Comparison of ENCODE assay signal across 10 mouse cellular contexts in genomic region chr4:155837404-155838010, GRCm38 (mm10). TPM values are rescaled to one million over a fixed set of nuclear protein-coding genes. Genes with fewer than 3 reads are reported as not detected.
DNase-seq lines count a peak whose midpoint lies in the region; ATAC-seq and TF ChIP-seq lines count a peak whose summit lies in the region.
"Had no signal": no experiment of that assay in that cellular context is flagged by ENCODE, and none has a peak within 500 bp of the region (broad histone marks: within the 10 kb centered on the region; RNA-seq: fewer than 3 reads in every experiment).

No protein-coding gene starts in this region.

- ATAC-seq in lung, embryonic 15.5 days (ENCODE audit: borderline replicate concordance, extremely low read depth, low FRiP score, low TSS enrichment), result no peak
- ATAC-seq in hindbrain, embryonic 14.5 days (ENCODE audit: low FRiP score), result no peak
- ATAC-seq in midbrain, embryonic 16.5 days, result no peak

- peak overlapping the region; percentile 86 for H3K4me2 ChIP-seq in lung, embryonic 15.5 days
- H3K4me2 ChIP-seq in hindbrain, embryonic 14.5 days (replicated peaks), result no peak overlapping the region
- no peak overlapping the region for H3K4me2 ChIP-seq in midbrain, embryonic 16.5 days (ENCODE audit: low read length)
- H3K4me2 ChIP-seq: embryonic facial prominence, embryonic 12.5 days; limb, embryonic 12.5 days had no signal

- intact Hi-C loops in left cerebral cortex, postnatal 36 days (cut with DNase I), result no loop called here

- H3K36me3 ChIP-seq in lung, embryonic 15.5 days, result peaks cover 8% of the 10 kb centered on the region
- H3K36me3 ChIP-seq in hindbrain, embryonic 14.5 days (replicated peaks; ENCODE audit: control insufficient read depth, insufficient read depth), result peaks cover 8% of the 10 kb centered on the region; the same call in 1 of the 2 replicates
- H3K36me3 ChIP-seq in midbrain, embryonic 16.5 days (ENCODE audit: control insufficient read depth, insufficient read depth, low read length), result no peaks in the 10 kb centered on the region

- no peak overlapping the region for H3K4me3 ChIP-seq in embryonic fibroblast, embryonic 13.5 days (ENCODE audit: insufficient read depth, low read length)
- peak overlapping the region; percentile 11; the same call in 1 of the 2 replicates for H3K4me3 ChIP-seq in lung, embryonic 15.5 days
- no peak overlapping the region for H3K4me3 ChIP-seq in hindbrain, embryonic 14.5 days (replicated peaks; ENCODE audit: low read length)
- H3K4me3 ChIP-seq in midbrain, embryonic 16.5 days (ENCODE audit: low read depth, low read length), result no peak overlapping the region
- H3K4me3 ChIP-seq: embryonic facial prominence, embryonic 12.5 days; limb, embryonic 12.5 days had no signal

- TF ChIP-seq CTCF in embryonic fibroblast, embryonic 13.5 days (IDR thresholded peaks at IDR 0.05; ENCODE audit: borderline replicate concordance, insufficient read depth, low read length), result no peak

- H3K27me3 ChIP-seq in lung, embryonic 15.5 days, result no peaks in the 10 kb centered on the region
- peaks cover 9% of the 10 kb centered on the region; the same call in 1 of the 2 replicates for H3K27me3 ChIP-seq in hindbrain, embryonic 14.5 days (ENCODE audit: control insufficient read depth, insufficient read depth, low read length)
- peaks cover 14% of the 10 kb centered on the region for H3K27me3 ChIP-seq in midbrain, embryonic 16.5 days (ENCODE audit: control insufficient read depth, insufficient read depth, low read depth, low read length)
- H3K27me3 ChIP-seq: embryonic facial prominence, embryonic 12.5 days had no signal

- TF ChIP-seq POLR2A in embryonic fibroblast, embryonic 13.5 days (IDR thresholded peaks at IDR 0.05; ENCODE audit: low read depth, low read length), result no peak; the same call in 1 of the 2 replicates

- H3K4me1 ChIP-seq in embryonic fibroblast, embryonic 13.5 days (ENCODE audit: control insufficient read depth, insufficient read depth, low read length), result peaks cover 13% of the 10 kb centered on the region
- peaks cover 65% of the 10 kb centered on the region for H3K4me1 ChIP-seq in lung, embryonic 15.5 days
- H3K4me1 ChIP-seq in hindbrain, embryonic 14.5 days (replicated peaks; ENCODE audit: control insufficient read depth, insufficient read depth, low read length), result peaks cover 20% of the 10 kb centered on the region
- peaks cover 19% of the 10 kb centered on the region for H3K4me1 ChIP-seq in midbrain, embryonic 16.5 days (ENCODE audit: control insufficient read depth, insufficient read depth, low read length)

- 39% methylated on average over 11 of the region's 11 CpGs for WGBS in lung, embryonic 15.5 days
- 81% methylated on average over 11 of the region's 11 CpGs for WGBS in hindbrain, embryonic 14.5 days
- 80% methylated on average over 11 of the region's 11 CpGs for WGBS in midbrain, embryonic 16.5 days

- DNase-seq in 416B (ENCODE audit: low read depth), result peak; percentile 76
- DNase-seq in heart, postnatal 4 days, result peak; percentile 62
- DNase-seq in hindbrain, embryonic 14.5 days (ENCODE audit: low spot score), result no peak
- no peak for DNase-seq in right cerebral cortex, adult 2 months (ENCODE audit: low spot score in 2 of 2)
- DNase-seq in left cerebral cortex, postnatal 36 days (ENCODE audit: low spot score in 2 of 2), result no peak

- peak overlapping the region; percentile 100 for H3K27ac ChIP-seq in embryonic fibroblast, embryonic 13.5 days (ENCODE audit: insufficient read depth, low read length)
- H3K27ac ChIP-seq in lung, embryonic 15.5 days, result peak overlapping the region; percentile 95
- H3K27ac ChIP-seq in hindbrain, embryonic 14.5 days, result no peak overlapping the region
- no peak overlapping the region for H3K27ac ChIP-seq in midbrain, embryonic 16.5 days (ENCODE audit: low read length)
- H3K27ac ChIP-seq: embryonic facial prominence, embryonic 12.5 days; limb, embryonic 12.5 days had no signal

- H3K9me3 ChIP-seq in lung, embryonic 15.5 days, result no peaks in the 10 kb centered on the region
- H3K9me3 ChIP-seq in hindbrain, embryonic 14.5 days (ENCODE audit: control insufficient read depth, low read length), result no peaks in the 10 kb centered on the region
- H3K9me3 ChIP-seq in midbrain, embryonic 16.5 days (replicated peaks; ENCODE audit: control insufficient read depth, low read length, poor library complexity, severe bottlenecking), result no peaks in the 10 kb centered on the region
- H3K9me3 ChIP-seq: embryonic facial prominence, embryonic 12.5 days; limb, embryonic 12.5 days had no signal

- H3K9ac ChIP-seq in lung, embryonic 15.5 days, result no peak overlapping the region; the same call in 1 of the 2 replicates
- H3K9ac ChIP-seq in hindbrain, embryonic 14.5 days, result no peak overlapping the region
- no peak overlapping the region for H3K9ac ChIP-seq in midbrain, embryonic 16.5 days (ENCODE audit: low read depth, low read length)
- H3K9ac ChIP-seq: embryonic facial prominence, embryonic 12.5 days; limb, embryonic 12.5 days had no signal

RNA-seq across cellular contexts. Expression of gene Mxra8, which starts 2.0 kb away (rescaled TPM):
- polyA plus RNA-seq in embryonic fibroblast, embryonic 13.5 days (2011; ENCODE audit: insufficient read length, low read depth, missing spikeins), result 441 and 484 TPM in 2 replicates
- total RNA-seq in heart, postnatal 4 days (2021), result 10 to 100 TPM; 49.4 to 49.5 TPM
- polyA plus RNA-seq in lung, embryonic 15.5 days (2015; fragmentation: Nextera tagmentation; extraction: Ambion mirVana), result 194 and 223 TPM in 2 replicates
- 24.5 and 25.8 TPM in 2 replicates for polyA plus RNA-seq in hindbrain, embryonic 14.5 days (2014; fragmentation: Nextera tagmentation; extraction: Ambion mirVana)
- polyA plus RNA-seq in midbrain, embryonic 16.5 days (2015; fragmentation: Nextera tagmentation; extraction: Ambion mirVana), result 16.9 and 21.1 TPM in 2 replicates
- 10 to 100 TPM in 1 of 2 experiments, 1 to 10 TPM in 1; 5.8 to 10.3 TPM for total RNA-seq in left cerebral cortex, postnatal 36 days (2021)

RNA-seq across cellular contexts. Expression of gene Aurkaip1, which starts 6.4 kb away (rescaled TPM):
- polyA plus RNA-seq in embryonic fibroblast, embryonic 13.5 days (2011; ENCODE audit: insufficient read length, low read depth, missing spikeins), result 73.1 and 74.4 TPM in 2 replicates
- 10 to 100 TPM; 78.9 to 84.2 TPM for total RNA-seq in heart, postnatal 4 days (2021)
- 143 and 146 TPM in 2 replicates for polyA plus RNA-seq in lung, embryonic 15.5 days (2015; fragmentation: Nextera tagmentation; extraction: Ambion mirVana)
- 114 and 126 TPM in 2 replicates for polyA plus RNA-seq in hindbrain, embryonic 14.5 days (2014; fragmentation: Nextera tagmentation; extraction: Ambion mirVana)
- polyA plus RNA-seq in midbrain, embryonic 16.5 days (2015; fragmentation: Nextera tagmentation; extraction: Ambion mirVana), result 131 and 134 TPM in 2 replicates
- 100 to 1,000 TPM in 1 of 2 experiments, 10 to 100 TPM in 1; 88.7 to 101 TPM for total RNA-seq in left cerebral cortex, postnatal 36 days (2021)

RNA-seq across cellular contexts. Expression of gene Dvl1, which starts 9.7 kb away (rescaled TPM):
- 38.5 and 41.4 TPM in 2 replicates for polyA plus RNA-seq in embryonic fibroblast, embryonic 13.5 days (2011; ENCODE audit: insufficient read length, low read depth, missing spikeins)
- 10 to 100 TPM; 32.8 to 33.2 TPM for total RNA-seq in heart, postnatal 4 days (2021)
- 14.0 and 14.7 TPM in 2 replicates for polyA plus RNA-seq in lung, embryonic 15.5 days (2015; fragmentation: Nextera tagmentation; extraction: Ambion mirVana)
- 13.6 and 15.6 TPM in 2 replicates for polyA plus RNA-seq in hindbrain, embryonic 14.5 days (2014; fragmentation: Nextera tagmentation; extraction: Ambion mirVana)
- polyA plus RNA-seq in midbrain, embryonic 16.5 days (2015; fragmentation: Nextera tagmentation; extraction: Ambion mirVana), result 10.3 and 11.0 TPM in 2 replicates
- 10 to 100 TPM; 85.8 to 91.7 TPM for total RNA-seq in left cerebral cortex, postnatal 36 days (2021)

RNA-seq across cellular contexts. Expression of gene Ccnl2, which starts 25.2 kb away (rescaled TPM):
- polyA plus RNA-seq in embryonic fibroblast, embryonic 13.5 days (2011; ENCODE audit: insufficient read length, low read depth, missing spikeins), result 74.3 and 91.9 TPM in 2 replicates
- total RNA-seq in heart, postnatal 4 days (2021), result 10 to 100 TPM; 58.2 to 59.4 TPM
- 152 and 169 TPM in 2 replicates for polyA plus RNA-seq in lung, embryonic 15.5 days (2015; fragmentation: Nextera tagmentation; extraction: Ambion mirVana)
- 131 and 133 TPM in 2 replicates for polyA plus RNA-seq in hindbrain, embryonic 14.5 days (2014; fragmentation: Nextera tagmentation; extraction: Ambion mirVana)
- 148 and 154 TPM in 2 replicates for polyA plus RNA-seq in midbrain, embryonic 16.5 days (2015; fragmentation: Nextera tagmentation; extraction: Ambion mirVana)
- 10 to 100 TPM; 50.4 to 84.5 TPM for total RNA-seq in left cerebral cortex, postnatal 36 days (2021)

RNA-seq across cellular contexts. Expression of gene Tas1r3, which starts 25.7 kb away (rescaled TPM):
- 0.14 TPM in 1 of 2 replicates, not detected in the other for polyA plus RNA-seq in embryonic fibroblast, embryonic 13.5 days (2011; ENCODE audit: insufficient read length, low read depth, missing spikeins)
- total RNA-seq in heart, postnatal 4 days (2021), result under 1 TPM; 0.14 to 0.20 TPM
- polyA plus RNA-seq in lung, embryonic 15.5 days (2015; fragmentation: Nextera tagmentation; extraction: Ambion mirVana), result 0.34 and 0.36 TPM in 2 replicates
- polyA plus RNA-seq in hindbrain, embryonic 14.5 days (2014; fragmentation: Nextera tagmentation; extraction: Ambion mirVana), result 0.40 and 0.41 TPM in 2 replicates
- polyA plus RNA-seq in midbrain, embryonic 16.5 days (2015; fragmentation: Nextera tagmentation; extraction: Ambion mirVana), result 0.29 and 0.58 TPM in 2 replicates
- under 1 TPM; 0.11 to 0.15 TPM for total RNA-seq in left cerebral cortex, postnatal 36 days (2021)

Comparison
In these comparisons a context has a peak if more than half of its experiments do, and no peak if none do; other contexts are left out.
1. DNase-seq: peak in 416B (single experiment) and heart, postnatal 4 days (single experiment); none in hindbrain, embryonic 14.5 days (single experiment), right cerebral cortex, adult 2 months (0 of 2) and left cerebral cortex, postnatal 36 days (0 of 2).
2. H3K27ac ChIP-seq: peak in embryonic fibroblast, embryonic 13.5 days (single experiment) and lung, embryonic 15.5 days (single experiment); none in hindbrain, embryonic 14.5 days (single experiment) and midbrain, embryonic 16.5 days (single experiment).